Mouse (Mus musculus): ENCODE measurements around the gene Clec16a. TPM values are rescaled to one million over a fixed set of nuclear protein-coding genes. Genes with fewer than 3 reads are reported as not detected.

Gene Clec16a
- polyA plus RNA-seq, 1 experiment from 2014 or later: 32.1 TPM

DNA sequence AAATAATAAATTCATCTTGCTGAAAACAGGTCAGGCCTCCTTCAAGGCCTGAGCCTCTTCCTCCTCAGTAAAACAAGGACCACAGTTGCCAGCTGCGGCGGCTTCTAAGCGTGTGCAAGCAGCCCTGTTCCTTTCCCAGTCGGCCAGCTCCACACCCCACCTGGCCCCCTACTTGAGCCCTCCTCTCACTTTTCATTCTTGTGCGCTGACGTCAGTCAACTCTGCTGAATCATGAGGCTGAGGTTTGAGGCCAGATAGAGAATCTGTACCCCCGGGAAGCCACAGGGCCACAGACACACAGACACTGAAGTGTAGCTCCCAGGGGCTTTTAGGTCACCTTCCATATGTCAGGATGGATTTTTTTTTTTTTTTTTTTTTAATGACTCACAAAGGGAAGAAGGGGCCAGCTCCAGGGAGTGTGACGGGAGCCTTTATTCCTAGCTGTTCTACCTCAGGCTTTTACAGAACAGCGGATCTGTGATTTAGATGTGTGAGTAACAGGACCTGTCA is 236.8 kb downstream of the Clec16a start:
- H3K4me3 ChIP-seq (ENCODE audit: low read depth, low read length): no peak overlapping the region
- no peak for ATAC-seq (replicated peaks; ENCODE audit: insufficient number of reproducible peaks, low FRiP score, low TSS enrichment, low read depth)
- WGBS: 27% methylated on average over 9 of the region's 9 CpGs
- H3K4me2 ChIP-seq (ENCODE audit: low read depth, low read length): no peak overlapping the region
- no peaks in the 10 kb centered on the region for H3K36me3 ChIP-seq (replicated peaks; ENCODE audit: control insufficient read depth, insufficient read depth, low read depth, low read length)
- no peak overlapping the region for H3K27ac ChIP-seq (replicated peaks; ENCODE audit: low read depth, low read length)
- peak; percentile 59 for DNase-seq (ENCODE audit: low spot score)
- H3K27me3 ChIP-seq (ENCODE audit: control insufficient read depth, insufficient read depth, low read length): no peaks in the 10 kb centered on the region; the same call in 1 of the 2 replicates
- H3K9me3 ChIP-seq (replicated peaks; ENCODE audit: control insufficient read depth, low read length): no peaks in the 10 kb centered on the region
- peaks cover 4% of the 10 kb centered on the region; the same call in 1 of the 2 replicates for H3K4me1 ChIP-seq (ENCODE audit: control insufficient read depth, insufficient read depth, low read length)
- H3K9ac ChIP-seq (replicated peaks; ENCODE audit: low read length): no peak overlapping the region

DNA sequence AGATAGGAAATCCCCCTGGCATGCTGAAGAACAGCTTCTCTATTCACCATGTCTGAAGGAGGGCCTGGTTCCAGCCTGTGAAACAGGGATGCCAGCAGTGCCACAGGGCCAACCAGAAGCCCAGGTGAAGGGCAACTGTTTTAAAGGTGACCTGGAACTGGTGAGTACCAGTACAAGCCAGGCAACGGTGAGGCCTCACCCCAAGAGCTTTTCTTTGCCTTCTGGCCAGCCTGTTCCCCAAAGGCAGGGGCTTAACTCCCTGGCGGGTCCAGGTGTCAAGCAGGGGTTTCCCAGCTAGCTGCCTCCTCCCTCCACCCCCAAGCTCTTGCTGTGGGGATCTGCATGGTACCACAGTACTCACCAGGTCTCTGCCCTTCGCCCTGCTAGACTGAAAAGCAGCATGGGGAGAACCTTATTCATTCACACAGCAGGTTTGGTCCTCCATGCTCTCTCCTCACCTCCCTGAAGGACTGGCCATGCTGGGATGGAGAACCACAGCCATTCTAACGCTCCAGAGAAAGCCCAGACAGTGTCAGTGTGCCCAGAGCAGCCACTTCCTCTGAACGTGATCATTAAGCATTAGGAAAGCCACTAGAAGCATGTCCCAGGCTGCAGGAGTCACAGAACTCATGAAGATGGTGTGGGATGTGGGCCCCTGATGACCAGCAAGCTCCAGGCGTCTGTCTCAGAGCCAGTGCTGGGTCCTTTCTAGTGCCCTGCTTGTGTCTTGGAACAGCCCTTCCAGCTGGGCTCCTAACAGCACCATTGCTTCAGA is 237.4 kb downstream of the Clec16a start:
- H3K4me1 ChIP-seq (ENCODE audit: control insufficient read depth, insufficient read depth, low read length): peaks cover 4% of the 10 kb centered on the region; the same call in 1 of the 2 replicates
- no peak overlapping the region for H3K27ac ChIP-seq (replicated peaks; ENCODE audit: low read depth, low read length)
- no peak for DNase-seq (ENCODE audit: low spot score)
- no peak overlapping the region for H3K9ac ChIP-seq (replicated peaks; ENCODE audit: low read length)
- no peak for ATAC-seq (replicated peaks; ENCODE audit: insufficient number of reproducible peaks, low FRiP score, low TSS enrichment, low read depth)
- WGBS: 42% methylated on average over 6 of the region's 6 CpGs
- H3K4me2 ChIP-seq (ENCODE audit: low read depth, low read length): no peak overlapping the region
- no peaks in the 10 kb centered on the region for H3K9me3 ChIP-seq (replicated peaks; ENCODE audit: control insufficient read depth, low read length)
- no peaks in the 10 kb centered on the region for H3K36me3 ChIP-seq (replicated peaks; ENCODE audit: control insufficient read depth, insufficient read depth, low read depth, low read length)
- no peak overlapping the region for H3K4me3 ChIP-seq (ENCODE audit: low read depth, low read length)
- H3K27me3 ChIP-seq (ENCODE audit: control insufficient read depth, insufficient read depth, low read length): no peaks in the 10 kb centered on the region; the same call in 1 of the 2 replicates

DNA sequence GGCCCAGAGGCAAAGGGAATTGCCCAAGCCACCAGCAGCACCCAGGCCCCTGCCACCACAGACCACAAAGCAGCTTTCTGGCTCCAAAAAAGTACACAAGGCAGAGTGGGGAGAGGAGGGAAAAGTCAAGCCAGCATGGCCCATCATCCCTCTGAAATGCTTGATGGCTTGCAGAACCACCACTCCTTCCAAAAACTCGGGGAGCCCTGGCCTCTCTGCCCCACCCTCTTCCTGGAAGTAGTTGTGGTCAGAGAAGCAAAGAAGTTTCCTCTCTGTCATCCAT is 238.0 kb downstream of the Clec16a start:
- no peak for DNase-seq (ENCODE audit: low spot score)
- H3K27me3 ChIP-seq (ENCODE audit: control insufficient read depth, insufficient read depth, low read length): no peaks in the 10 kb centered on the region; the same call in 1 of the 2 replicates
- peaks cover 4% of the 10 kb centered on the region; the same call in 1 of the 2 replicates for H3K4me1 ChIP-seq (ENCODE audit: control insufficient read depth, insufficient read depth, low read length)
- no peak overlapping the region for H3K9ac ChIP-seq (replicated peaks; ENCODE audit: low read length)
- WGBS: 45% methylated on average over 1 of the region's 1 CpGs
- no peak for ATAC-seq (replicated peaks; ENCODE audit: insufficient number of reproducible peaks, low FRiP score, low TSS enrichment, low read depth)
- no peak overlapping the region for H3K27ac ChIP-seq (replicated peaks; ENCODE audit: low read depth, low read length)
- peak overlapping the region; percentile 16; the same call in 1 of the 2 replicates for H3K4me2 ChIP-seq (ENCODE audit: low read depth, low read length)
- no peaks in the 10 kb centered on the region for H3K9me3 ChIP-seq (replicated peaks; ENCODE audit: control insufficient read depth, low read length)
- no peaks in the 10 kb centered on the region for H3K36me3 ChIP-seq (replicated peaks; ENCODE audit: control insufficient read depth, insufficient read depth, low read depth, low read length)
- H3K4me3 ChIP-seq (ENCODE audit: low read depth, low read length): no peak overlapping the region

DNA sequence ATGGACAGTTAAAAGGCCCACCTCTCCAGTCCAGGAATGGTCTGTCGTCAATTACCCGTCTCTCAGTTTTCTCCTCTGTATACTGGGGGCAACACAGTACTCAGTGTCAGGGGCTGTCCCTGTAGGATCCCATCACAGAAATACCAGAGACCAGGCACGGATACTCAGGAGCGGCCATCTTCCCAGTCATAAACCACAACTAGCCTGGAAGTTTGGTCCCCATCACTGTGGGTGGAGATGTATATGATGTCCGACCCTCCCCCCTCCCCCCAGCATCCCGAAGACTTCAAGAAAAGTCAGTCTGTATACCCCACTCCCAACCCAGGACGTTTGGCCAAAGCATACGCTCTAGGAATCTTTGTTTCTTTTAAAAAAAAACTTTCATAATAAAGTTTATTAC is 238.3 kb downstream of the Clec16a start:
- peak overlapping the region; percentile 66; the same call in 1 of the 2 replicates for H3K4me3 ChIP-seq (ENCODE audit: low read depth, low read length)

DNA sequence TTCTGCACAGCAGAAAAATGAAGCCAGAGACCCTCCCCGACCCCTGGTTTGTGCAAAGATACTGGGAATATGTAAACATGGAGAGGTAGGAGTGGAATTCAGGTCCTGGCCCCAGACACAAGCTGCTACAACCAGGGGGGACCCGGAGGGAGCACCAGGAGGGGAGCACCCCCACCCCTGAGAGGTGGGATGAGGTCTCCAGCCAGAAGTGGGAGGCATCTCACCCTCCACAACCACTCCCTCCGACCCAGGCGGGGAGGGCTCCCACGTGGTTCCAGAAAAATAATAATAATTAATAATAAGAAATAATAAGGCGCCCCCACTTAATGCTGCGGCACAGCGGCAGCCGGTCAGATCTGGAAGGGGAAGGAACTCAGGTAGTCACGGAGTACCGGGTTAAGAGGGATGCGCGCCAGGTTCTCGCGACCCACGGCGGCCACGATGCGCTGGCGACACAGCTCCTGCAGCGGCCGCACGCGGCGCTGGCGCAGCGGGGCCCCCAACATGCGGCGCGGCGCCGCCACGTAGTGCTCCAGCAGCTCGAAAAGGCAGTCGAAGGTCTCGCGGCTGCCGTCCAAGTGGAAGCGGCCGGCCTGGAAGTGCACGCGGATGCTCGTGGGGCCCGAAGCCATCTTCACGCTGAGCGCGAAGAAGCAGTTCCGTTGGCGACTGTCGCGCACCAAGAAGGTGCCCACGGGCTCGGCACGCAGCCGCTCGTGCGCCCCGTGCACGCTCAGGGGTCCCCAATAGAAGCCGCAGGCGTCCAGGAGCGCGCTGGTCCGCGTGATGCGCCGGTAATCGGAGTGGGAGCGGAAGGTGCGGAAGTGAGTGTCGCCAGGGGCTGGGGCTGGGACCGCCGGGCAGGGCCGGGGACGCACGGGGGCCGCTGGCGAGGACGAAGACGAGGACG is 239.0 kb downstream of the Clec16a start:
- Histone ChIP-seq H3K27me3 (ENCODE audit: control insufficient read depth, insufficient read depth, low read length) (no peaks in the 10 kb centered on the region; the same call in 1 of the 2 replicates), H3K4me2 (ENCODE audit: low read depth, low read length) (peak overlapping the region; percentile 98), H3K4me1 (ENCODE audit: control insufficient read depth, insufficient read depth, low read length) (peaks cover 4% of the 10 kb centered on the region; the same call in 1 of the 2 replicates), H3K9me3 (replicated peaks; ENCODE audit: control insufficient read depth, low read length) (no peaks in the 10 kb centered on the region), H3K9ac (replicated peaks; ENCODE audit: low read length) (peak overlapping the region; percentile 67), H3K36me3 (replicated peaks; ENCODE audit: control insufficient read depth, insufficient read depth, low read depth, low read length) (no peaks in the 10 kb centered on the region), H3K4me3 (ENCODE audit: low read depth, low read length) (peak overlapping the region; percentile 66), H3K27ac (replicated peaks; ENCODE audit: low read depth, low read length) (peak overlapping the region; percentile 94; the same call in 1 of the 2 replicates)
- 2% methylated on average over 81 of the region's 81 CpGs for WGBS
- DNase-seq (ENCODE audit: low spot score) (peak; percentile 62), ATAC-seq (replicated peaks; ENCODE audit: insufficient number of reproducible peaks, low FRiP score, low TSS enrichment, low read depth) (no peak)

More for the DNA sequence above, 238.3 kb downstream of the Clec16a start:
- 62% methylated on average over 8 of the region's 8 CpGs for WGBS
- Histone ChIP-seq H3K27me3 (ENCODE audit: control insufficient read depth, insufficient read depth, low read length) (no peaks in the 10 kb centered on the region; the same call in 1 of the 2 replicates), H3K4me2 (ENCODE audit: low read depth, low read length) (peak overlapping the region; percentile 1; the same call in 1 of the 2 replicates), H3K4me1 (ENCODE audit: control insufficient read depth, insufficient read depth, low read length) (peaks cover 4% of the 10 kb centered on the region; the same call in 1 of the 2 replicates), H3K9ac (replicated peaks; ENCODE audit: low read length) (no peak overlapping the region), H3K27ac (replicated peaks; ENCODE audit: low read depth, low read length) (no peak overlapping the region), H3K36me3 (replicated peaks; ENCODE audit: control insufficient read depth, insufficient read depth, low read depth, low read length) (no peaks in the 10 kb centered on the region), H3K9me3 (replicated peaks; ENCODE audit: control insufficient read depth, low read length) (no peaks in the 10 kb centered on the region)
- ATAC-seq (replicated peaks; ENCODE audit: insufficient number of reproducible peaks, low FRiP score, low TSS enrichment, low read depth) (no peak), DNase-seq (ENCODE audit: low spot score) (no peak)

DNA sequence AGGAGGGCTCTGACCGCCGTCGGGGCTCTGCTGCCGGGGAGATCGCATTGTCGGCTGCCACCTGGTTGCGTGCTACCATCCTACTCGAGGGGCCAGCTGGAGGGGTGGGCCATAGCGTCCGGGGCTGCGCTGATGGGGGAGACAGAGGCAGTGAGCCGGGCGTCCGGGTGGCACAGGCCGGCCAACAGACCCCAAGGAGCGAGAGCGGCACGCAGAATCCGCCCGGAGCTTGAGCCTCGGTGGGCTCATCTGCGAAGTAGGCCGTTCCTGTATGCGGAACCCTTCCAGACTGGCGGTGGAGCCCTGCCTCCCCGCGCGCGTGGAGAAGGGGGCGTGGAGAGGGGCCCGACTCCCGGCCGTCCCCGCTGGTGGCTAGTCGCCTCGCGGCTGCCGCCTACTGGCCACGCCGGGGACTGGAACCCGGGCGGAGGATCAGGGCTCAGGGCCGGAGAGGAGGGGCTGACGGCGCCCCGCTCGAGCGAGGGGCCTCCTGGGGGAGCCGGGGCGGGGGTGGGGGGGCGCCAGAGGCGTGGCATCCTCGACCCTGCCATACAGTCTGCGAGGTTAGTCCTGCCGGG is 239.7 kb downstream of the Clec16a start:
- Histone ChIP-seq H3K4me1 (ENCODE audit: control insufficient read depth, insufficient read depth, low read length) (peaks cover 4% of the 10 kb centered on the region; the same call in 1 of the 2 replicates), H3K27me3 (ENCODE audit: control insufficient read depth, insufficient read depth, low read length) (no peaks in the 10 kb centered on the region; the same call in 1 of the 2 replicates), H3K27ac (replicated peaks; ENCODE audit: low read depth, low read length) (peak overlapping the region; percentile 94), H3K4me2 (ENCODE audit: low read depth, low read length) (peak overlapping the region; percentile 98), H3K36me3 (replicated peaks; ENCODE audit: control insufficient read depth, insufficient read depth, low read depth, low read length) (no peaks in the 10 kb centered on the region), H3K4me3 (ENCODE audit: low read depth, low read length) (peak overlapping the region; percentile 66), H3K9me3 (replicated peaks; ENCODE audit: control insufficient read depth, low read length) (no peaks in the 10 kb centered on the region), H3K9ac (replicated peaks; ENCODE audit: low read length) (peak overlapping the region; percentile 67)
- WGBS: 0% methylated on average over 33 of the region's 55 CpGs
- ATAC-seq (replicated peaks; ENCODE audit: insufficient number of reproducible peaks, low FRiP score, low TSS enrichment, low read depth): peak; percentile 81
- peak; percentile 95 for DNase-seq (ENCODE audit: low spot score)

DNA sequence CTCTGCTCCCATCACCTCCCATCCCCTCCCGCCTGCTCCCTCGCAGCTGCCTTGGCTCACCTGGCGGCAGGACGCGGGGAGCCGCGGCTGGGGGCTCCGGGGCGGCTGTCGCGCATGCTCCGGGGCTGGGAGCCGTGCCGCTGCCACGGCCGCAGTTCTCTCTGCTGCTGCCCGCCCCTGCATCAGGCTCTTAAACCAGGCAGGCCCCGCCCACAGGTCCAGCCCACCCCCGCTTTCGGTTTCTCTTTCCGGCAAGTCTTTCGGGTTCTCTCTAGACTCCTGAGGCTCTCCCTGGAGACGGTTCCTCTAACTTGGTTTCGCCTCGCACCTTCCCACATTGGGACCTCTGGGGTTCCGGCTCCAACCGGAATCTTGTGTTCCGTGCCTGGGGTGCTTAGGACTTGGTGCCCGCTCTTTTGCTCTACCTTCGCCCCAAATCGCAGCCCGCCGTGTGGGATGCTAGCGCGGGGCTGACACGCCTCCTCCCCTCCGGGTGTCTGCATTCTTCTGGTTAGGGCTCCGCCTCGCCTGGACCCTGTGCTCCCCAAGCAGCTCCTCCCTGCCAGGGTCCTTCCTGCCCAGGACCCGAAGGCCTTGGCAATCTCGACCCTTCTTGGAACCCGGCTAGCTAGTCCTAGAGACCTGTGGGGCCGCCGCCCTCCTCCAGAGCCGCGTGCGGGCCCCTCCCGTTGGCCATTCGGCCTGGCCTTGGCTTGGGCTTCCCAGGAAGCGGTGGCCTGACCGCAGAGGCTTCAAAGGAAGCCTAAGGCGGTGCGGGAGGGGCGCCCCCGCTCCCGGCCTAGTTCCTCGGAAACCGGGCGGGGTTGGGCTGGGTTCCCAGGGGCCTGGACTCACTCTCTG is 240.5 kb downstream of the Clec16a start, which contains the start of gene Socs1:
Gene Socs1, minus strand, starts transcription at position 166 of the 861 bp plus-strand sequence.
- H3K9ac ChIP-seq (replicated peaks; ENCODE audit: low read length): peak within 1 kb of the TSS; percentile 67
- no peaks in the 10 kb centered on the region; the same call in 1 of the 2 replicates for H3K27me3 ChIP-seq (ENCODE audit: control insufficient read depth, insufficient read depth, low read length)
- peaks cover 4% of the 10 kb centered on the region; the same call in 1 of the 2 replicates for H3K4me1 ChIP-seq (ENCODE audit: control insufficient read depth, insufficient read depth, low read length)
- DNase-seq (ENCODE audit: low spot score) (peak; percentile 91), ATAC-seq (replicated peaks; ENCODE audit: insufficient number of reproducible peaks, low FRiP score, low TSS enrichment, low read depth) (peak; percentile 81)
- H3K27ac ChIP-seq (replicated peaks; ENCODE audit: low read depth, low read length): peak within 1 kb of the TSS; percentile 94
- no peaks in the 10 kb centered on the region for H3K36me3 ChIP-seq (replicated peaks; ENCODE audit: control insufficient read depth, insufficient read depth, low read depth, low read length)
- H3K4me3 ChIP-seq (ENCODE audit: low read depth, low read length): peak within 1 kb of the TSS; percentile 66
- no peaks in the 10 kb centered on the region for H3K9me3 ChIP-seq (replicated peaks; ENCODE audit: control insufficient read depth, low read length)
- H3K4me2 ChIP-seq (ENCODE audit: low read depth, low read length): peak within 1 kb of the TSS; percentile 98
- WGBS: under 1% methylated on average over 54 of the region's 59 CpGs
